Mouse (Mus musculus): ENCODE measurements around the gene Hap1. TPM values are rescaled to one million over a fixed set of nuclear protein-coding genes. Genes with fewer than 3 reads are reported as not detected.

Hap1 gene
- total RNA-seq (2015; ENCODE audit: low replicate concordance) (not detected in 2 replicates), total RNA-seq (2017; ENCODE audit: low replicate concordance) (not detected in 2 replicates)

DNA sequence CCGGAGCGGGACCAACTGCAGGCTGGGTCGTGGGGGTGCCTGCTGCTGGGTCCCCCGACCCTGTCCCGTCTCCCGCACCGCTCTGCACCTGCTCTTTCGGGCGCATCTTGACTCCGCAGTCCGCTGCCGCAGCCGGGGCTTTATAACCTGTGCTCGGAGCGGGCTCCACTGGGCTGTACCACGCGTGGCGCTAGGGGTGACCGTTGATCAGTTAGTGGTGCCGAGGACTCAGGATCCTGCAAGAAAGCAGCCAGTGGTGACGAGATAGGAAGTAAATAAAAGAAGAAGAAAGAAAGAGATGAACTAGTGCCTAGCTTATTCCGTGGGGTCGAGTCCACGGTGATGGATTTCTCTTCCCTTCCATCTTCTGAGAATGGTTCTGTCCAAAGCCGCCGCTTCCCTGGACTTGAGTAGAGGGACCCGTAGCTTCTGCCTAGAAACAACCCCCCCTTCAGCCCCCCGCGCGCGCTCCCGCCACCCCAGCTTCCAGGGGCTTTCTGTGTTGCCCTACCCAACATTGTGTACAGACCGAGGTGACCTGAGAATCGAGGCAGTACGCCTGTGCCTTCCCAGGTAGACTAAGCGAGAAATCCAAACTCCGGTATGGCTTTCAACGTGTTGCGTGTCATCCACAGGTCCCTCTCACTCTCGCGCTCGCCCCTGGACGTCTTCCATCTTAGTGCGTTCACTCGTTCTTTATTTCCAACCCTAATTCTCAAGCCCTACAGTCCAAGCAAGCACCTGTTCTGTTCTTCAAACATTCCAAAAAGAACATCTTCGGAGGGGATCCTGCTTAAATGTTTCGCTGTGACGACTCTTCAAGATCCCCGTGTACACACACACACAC, at the start of gene Hap1:
Gene Hap1 (minus strand): TSS at position 157 of the 847 bp plus-strand sequence.
- no peak for ATAC-seq (replicated peaks; ENCODE audit: low FRiP score, poor library complexity, severe bottlenecking)

DNA sequence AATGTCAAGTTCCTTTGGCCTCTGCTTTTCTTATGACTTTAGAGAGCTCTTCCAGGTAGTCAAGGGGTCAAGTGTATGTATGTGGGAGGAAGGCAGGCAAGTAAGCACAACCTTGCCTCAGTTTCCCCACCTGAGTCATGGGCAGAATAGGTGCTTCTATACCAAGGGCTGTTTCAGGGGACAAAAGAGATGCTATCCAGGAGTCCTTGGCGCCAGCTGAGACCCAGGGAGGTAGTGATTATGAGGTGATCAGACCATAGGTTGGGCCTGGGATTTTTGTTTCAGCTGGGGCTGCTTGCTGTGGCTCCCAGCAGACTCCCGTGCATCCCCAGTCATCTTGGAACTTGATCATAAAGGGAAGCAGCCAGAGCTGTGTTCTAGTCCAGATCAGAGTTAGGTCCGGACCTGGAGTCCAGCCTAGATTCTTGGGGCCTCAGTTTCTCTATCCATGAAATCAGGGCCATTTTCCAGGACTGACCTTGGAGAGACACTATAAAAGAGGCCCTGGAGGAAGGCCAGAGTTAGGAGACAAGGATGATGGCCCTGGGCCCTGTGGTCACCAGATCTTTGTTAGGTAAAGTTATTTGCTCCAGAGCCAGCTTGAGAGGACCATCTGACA, 48.6 kb upstream of the Hap1 start:
- no peak for ATAC-seq (replicated peaks; ENCODE audit: low FRiP score, poor library complexity, severe bottlenecking)

DNA sequence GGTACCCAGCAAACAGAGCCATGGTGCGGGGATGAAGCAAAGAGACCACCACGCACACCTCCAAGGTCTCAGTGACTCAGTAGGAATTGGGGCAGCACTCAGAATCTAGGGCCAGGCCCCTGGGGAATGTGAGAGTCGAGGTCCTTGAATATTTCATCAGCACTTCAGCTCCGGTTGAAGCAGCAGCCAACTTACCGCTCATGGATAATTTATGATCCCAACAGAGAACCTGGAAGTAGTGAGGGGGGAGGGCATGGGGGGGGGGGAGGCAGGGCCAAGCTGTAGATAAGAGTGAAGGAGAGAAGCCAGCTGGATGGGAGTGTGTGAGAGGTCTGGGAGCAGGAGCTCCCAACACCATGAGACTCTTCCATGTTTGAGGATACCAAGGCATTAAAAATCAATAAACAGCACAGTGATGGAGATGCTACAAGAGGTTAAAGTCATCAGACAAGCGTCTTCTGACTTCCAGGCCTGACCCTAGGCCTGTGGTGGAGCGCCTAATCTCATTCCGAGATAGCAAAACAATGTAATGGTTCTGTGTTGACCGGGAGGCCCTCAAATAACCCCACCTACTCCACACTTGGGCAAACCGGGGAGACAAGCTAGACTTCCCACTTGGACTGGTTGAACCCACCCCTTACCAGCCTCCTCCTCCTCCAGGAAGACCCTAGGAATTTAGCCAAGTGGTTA, 47.7 kb upstream of the Hap1 start:
- no peak for ATAC-seq (replicated peaks; ENCODE audit: low FRiP score, poor library complexity, severe bottlenecking)

DNA sequence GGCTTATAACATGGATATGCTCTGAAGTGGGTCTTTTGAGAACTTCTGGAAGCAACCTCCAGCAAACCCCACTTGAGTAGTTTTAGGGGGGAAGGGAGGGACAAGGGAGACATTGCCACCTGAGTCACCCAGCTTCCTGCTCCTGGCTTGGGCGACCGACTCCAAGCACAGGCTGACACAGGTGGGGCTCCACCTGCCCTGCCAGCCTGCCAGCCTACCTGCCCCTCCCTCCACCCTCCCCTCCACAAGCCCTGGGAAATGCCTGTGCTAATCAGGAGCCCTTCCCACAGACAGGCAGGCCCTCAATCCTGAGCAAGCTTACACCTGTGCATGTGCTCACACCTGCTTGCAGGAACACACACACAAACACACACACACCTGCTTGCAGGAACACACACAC, 46.8 kb upstream of the Hap1 start:
- ATAC-seq (replicated peaks; ENCODE audit: low FRiP score, poor library complexity, severe bottlenecking), result no peak

DNA sequence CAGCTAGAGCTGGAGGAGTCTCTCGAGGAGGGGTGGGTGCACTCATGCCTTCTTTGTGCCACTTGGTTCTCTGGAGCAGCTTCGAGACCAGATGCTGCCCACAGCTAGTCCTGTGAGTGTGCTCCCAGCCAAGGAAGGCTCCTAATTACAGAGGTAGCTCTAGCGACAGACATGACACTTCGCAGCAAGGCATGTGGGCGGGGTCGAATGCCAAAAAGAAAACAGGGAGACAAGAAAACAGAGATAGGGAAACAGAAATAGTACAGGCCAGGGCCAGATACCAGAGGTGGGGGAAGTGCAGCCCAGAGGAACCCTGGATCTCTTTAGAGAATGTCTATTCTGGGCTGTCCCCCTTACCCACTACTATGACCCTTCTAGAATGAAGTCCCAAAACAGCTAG, 46.3 kb upstream of the Hap1 start:
- ATAC-seq (replicated peaks; ENCODE audit: low FRiP score, poor library complexity, severe bottlenecking), result no peak

DNA sequence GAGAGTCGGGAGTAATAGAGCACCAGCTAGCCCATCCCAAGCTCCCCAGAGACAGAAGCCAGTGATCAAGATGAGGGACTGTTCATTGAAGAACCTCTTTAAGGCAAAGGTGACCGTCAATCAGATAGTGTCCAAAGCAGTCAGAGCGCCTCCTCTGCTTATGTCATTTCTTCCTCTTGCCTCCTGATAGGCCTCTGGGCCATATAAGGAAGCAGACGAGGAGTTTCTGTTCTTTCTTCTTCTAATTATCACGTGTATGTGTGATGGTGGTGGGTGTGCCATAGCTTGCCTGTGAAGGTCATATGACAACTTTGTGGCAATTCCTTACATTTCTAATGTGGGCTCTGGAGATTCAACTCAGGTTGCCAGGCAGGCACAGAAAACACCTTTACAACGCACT, 44.9 kb upstream of the Hap1 start:
- ATAC-seq (replicated peaks; ENCODE audit: low FRiP score, poor library complexity, severe bottlenecking), result no peak

DNA sequence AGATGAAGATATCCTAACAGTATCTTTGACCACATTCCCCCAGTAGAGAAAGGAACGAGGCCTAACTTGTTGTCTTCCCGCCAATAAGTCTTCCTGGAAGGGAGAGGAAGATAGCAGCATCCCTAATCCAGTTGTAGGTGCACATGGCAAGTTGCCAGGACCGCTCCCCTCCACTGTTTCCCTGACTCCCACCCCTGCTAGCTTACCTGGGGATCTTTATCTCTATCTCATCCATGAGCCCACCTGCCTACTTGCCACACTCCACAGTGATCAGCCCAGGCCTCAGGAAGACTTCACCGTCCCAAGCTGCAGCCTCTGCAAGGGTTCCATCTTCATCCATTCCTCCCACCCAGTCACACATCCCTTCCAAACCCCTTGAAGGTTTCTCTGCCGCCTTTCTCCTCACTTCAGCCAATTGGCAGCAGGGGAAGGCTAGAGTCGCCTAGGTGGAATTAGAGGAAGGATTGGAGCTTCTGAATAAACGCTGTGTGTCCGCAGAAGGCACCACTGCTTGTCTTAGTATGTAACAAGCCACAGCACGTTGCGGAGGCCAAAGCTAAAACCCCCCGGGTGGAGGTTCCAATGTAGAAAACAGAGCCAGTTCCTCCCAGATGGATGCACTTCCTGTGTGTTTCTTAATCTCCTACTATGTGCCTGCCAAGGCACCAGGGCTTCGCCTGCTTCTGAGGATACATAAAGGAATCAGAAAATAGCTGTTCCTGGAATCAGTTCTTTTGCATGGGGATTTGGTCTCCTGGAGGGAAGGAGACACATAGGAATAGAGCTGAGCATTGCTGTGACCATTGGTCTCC, 44.0 kb upstream of the Hap1 start:
- ATAC-seq (replicated peaks; ENCODE audit: low FRiP score, poor library complexity, severe bottlenecking), result no peak

DNA sequence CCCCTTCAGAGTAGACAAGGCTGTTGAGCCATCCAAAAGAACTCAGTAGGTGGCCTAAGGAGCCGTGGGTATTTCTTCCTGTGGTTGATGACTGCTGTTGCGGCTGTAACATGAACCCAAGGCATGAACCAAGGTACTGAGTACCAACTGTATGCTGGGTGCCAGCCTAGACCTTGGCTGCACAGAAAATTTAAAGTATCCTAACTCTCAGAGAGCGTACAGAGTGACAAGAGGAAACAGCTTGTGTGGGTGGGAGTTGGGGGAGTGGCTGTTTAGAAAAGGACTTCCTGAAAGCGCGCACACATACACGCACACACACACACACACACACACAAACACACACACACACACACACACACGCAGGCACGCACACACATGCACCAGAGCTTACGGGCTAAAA, 43.4 kb upstream of the Hap1 start:
- ATAC-seq (replicated peaks; ENCODE audit: low FRiP score, poor library complexity, severe bottlenecking), result no peak

DNA sequence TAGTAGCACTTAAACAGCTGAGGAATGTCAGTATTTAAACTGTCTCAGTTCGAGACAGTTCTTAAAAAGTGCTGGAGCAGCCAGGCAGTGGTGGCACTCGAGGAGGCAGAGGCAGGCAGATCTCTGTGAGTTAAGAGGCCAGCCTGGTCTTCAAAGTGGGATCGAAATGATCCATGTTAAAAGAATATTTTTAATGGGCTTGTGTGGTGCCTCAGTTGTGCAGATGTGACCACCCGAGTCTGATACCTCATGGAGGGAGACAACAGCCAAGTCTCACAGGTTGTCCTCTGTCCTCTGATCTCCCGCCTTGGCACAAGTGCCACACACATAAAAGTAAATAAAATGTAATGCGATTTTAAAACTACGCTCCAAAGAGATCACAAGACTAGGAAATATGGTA, 42.6 kb upstream of the Hap1 start:
- ATAC-seq (replicated peaks; ENCODE audit: low FRiP score, poor library complexity, severe bottlenecking), result no peak

DNA sequence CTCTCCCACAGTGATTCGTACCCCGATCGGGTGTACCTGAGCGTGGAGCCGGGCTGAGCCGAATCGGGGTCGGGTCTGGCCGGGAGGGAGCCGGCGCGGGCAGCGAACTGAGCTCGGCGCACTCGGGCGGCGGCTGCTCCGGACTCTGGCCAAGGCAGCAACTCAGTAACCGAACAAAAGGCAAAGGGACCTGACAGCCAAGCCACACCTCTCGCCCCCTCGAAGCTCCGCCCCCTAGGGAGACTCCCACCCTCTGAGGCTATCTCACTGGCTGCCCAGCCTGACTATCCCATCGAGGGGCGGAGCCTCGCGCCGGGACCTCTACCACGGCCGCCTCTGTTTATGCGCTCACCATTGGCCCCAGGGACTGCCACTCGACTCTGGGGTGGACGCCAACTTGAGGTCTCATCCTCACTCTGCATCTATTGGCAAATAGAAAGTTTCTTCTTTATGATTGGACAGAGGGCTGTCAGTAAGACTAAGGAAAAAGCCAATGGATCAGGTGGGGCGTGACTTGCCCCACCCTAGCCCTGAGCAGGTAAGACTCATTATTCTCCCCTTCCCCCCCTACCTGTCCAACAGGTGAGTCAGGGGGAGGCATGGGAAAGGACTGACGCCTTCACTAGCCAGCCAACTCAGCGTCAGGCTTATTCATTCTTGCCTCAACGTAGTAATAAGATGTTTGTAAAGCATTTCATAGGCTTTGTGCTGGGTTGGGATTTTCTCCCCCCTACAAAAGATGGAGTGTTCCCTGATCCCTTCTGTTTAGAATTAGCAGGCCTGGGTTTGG, 41.9 kb upstream of the Hap1 start, which contains the start of gene Jup:
Gene Jup (minus strand): TSS at position 164 of the 790 bp plus-strand sequence.
- ATAC-seq (replicated peaks; ENCODE audit: low FRiP score, poor library complexity, severe bottlenecking), result 0 out of 2 replicates have a peak, but pooled peaks have one; percentile 29

DNA sequence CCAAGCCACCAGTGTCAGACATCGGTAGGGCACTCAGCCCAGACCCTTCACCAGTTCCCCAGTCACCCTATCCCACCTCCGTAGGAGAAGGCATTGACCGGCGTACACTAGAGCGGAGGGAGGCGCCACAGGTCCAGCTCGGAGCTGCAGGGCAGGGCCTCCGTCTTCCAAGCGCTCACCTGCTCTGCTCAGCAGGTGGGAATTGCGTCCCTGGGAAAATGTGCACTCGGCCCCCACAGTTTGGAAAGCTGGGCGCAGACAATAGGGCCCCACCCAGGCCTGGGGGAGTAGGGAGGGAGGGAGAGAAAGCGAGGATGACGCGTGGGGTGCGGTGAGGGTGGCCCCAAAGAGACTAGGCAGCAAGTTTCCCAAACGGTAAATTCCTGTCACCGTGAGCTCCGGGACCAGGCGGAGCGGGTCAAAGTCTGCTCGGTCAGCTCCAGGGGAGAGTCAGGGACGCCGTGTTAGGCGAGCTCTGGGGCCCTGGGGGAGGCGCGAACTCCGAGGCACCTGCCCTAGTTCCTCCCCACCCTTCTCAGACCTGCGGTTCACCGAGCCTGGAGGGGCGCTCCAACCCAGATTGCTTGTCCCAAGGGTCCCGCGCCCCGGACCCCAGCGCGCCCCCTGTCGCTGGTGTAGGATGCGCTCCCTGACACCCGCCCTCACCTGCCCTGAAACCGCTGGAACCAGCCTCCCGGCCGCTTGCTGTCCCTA, 41.1 kb upstream of the Hap1 start:
- no peak for ATAC-seq (replicated peaks; ENCODE audit: low FRiP score, poor library complexity, severe bottlenecking)

DNA sequence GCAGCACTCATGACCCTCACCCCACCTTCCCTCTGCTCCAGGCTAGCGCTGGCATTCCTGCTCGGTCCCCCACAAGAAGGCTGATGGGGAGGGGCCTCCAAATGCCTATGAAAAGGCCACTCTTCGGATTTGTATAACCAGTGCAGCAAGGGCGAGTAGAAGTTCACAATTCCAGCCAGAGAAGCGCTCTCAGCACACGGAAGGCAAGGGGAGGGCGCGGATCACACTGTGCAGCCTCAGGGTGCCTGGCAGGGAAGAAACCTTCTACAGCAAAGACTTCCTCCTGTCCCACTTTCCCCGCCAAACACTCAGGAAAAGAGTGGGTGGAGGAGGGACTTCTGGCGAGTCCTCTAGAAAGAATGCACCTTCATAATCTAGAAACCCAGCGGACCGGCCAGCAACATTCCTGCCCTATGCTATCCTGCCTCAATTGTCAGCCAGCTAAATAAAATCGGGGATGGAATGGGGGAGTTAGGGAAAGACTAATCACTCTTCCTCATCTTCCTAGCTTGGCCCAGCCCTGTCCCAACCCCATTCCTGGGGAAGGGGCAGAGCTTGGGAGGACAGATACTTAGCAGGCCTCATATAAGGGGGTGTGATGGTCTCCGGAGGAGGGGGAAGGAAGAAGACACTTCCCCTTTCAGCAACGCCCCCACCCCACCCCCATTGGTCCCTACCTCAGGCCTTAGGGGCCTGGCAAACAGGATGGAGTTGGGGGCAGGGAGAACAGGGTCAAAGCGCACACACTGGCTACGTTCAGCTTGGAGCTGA, 40.1 kb upstream of the Hap1 start:
- ATAC-seq (replicated peaks; ENCODE audit: low FRiP score, poor library complexity, severe bottlenecking), result no peak

DNA sequence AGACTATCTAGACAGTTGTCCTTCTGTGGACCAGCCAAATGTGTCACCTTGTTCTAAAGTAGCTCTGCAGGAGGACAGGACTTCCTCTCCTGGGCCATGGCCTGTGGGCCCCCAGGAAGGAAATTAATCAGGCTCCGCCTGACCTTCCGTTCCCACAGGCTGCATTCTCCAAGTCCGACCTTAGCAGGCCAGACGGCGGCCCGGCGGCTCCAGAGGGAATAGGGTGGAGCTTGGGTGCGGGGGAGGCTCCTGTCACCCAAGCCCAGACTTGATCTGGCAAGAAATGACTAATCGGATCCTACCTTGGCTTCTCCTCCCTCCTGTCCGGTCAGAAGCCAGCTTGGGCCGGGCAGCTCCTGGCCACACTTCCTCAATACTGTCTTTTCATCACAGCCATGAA, 39.3 kb upstream of the Hap1 start:
- no peak for ATAC-seq (replicated peaks; ENCODE audit: low FRiP score, poor library complexity, severe bottlenecking)

DNA sequence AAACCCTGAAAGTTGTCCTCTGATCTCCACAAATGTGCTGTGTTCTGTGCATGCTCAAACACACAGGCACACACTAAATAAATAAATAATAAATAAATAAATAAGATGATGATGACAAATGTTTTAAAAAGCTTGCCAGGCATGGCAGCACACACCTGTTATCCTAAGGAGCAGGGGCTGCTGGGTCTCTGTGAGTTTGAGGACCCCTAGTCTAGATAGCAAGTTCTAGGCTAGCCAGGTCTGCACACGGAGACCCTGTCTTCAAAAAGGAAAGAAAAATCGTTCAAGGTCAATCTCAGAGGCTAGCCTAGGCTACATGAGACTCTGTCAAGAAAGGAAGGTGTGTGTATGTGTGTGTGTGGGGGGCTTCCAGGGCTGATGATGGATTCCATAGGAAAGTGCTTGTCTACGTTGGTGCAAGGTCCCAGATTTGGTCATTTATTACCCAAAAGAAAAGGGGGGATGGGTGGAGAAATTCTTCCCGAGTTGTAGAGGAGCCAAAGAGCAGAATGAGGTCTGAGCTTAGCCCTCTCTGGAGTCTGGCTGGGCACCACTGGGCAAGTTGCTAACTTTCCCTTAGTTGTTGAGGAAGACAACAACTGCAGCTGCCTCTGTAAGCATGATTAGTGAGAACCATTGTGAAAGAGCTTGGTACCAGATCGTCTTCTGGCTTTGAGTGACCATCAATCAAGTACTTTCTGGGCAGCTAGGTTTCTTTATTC, 38.6 kb upstream of the Hap1 start:
- ATAC-seq (replicated peaks; ENCODE audit: low FRiP score, poor library complexity, severe bottlenecking), result no peak

DNA sequence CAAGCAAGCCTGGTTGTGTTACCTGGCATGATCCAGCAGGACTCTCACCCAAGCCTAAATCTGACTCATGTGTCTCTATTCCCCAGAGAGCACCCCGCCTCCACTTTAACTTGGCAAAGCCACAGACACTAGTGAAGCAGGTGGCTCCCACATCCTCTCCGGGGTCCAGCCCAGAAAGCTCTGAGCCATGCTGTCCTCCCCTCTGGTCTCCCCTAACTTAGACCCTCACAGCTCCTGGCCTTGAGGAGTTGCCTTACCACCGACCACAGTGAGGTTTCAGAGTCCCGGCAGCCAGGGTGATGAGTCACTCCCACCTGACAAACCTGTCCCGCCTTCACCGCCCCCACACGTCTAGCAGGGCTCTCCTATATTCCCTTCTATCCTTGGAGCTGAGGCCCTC, 37.8 kb upstream of the Hap1 start:
- ATAC-seq (replicated peaks; ENCODE audit: low FRiP score, poor library complexity, severe bottlenecking), result no peak

DNA sequence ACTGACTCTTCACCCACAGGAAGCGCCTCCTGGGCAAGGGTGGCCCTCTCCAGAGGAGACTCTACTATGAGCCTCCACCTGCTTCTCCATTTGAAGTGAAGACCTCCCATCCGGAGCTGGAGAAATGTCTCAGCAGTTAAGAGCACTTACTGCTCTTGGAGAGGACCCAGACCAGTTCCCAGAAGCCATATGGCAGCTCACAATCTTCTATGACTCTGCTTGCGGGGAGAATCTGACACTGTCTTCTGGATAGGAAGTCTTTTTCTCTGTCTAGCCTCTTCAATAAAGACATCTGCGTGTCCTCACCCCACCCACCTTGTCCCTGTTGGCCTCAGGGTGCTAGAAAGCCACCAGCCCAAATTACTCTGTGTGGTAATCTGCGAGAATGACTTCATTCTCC, 37.0 kb upstream of the Hap1 start:
- ATAC-seq (replicated peaks; ENCODE audit: low FRiP score, poor library complexity, severe bottlenecking), result no peak

DNA sequence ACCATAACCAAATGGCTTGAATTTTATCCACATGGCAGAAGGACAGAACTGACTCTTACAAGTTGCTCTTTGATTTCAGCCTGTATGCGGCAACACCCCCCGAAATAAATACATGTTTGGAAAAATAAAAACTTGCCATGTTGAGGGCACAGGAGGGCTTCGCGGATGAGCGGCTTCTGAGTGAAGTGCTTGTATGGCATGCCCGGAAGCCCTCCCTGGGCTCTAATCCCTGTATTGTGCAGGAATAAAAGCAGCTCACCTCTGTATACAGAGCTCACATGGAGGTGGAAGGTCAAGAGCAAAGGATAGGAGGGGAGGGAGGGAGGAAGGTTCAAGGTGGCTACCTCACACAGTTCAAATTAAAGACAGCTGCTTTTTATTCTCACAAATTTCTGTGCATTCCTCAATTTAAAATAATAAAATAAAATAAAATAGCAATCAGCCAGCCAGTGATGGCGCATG, 36.0 kb upstream of the Hap1 start:
- no peak for ATAC-seq (replicated peaks; ENCODE audit: low FRiP score, poor library complexity, severe bottlenecking)

All from erythroblast, adult 5-6 weeks (primary cell).